In the genomic region with DNA sequence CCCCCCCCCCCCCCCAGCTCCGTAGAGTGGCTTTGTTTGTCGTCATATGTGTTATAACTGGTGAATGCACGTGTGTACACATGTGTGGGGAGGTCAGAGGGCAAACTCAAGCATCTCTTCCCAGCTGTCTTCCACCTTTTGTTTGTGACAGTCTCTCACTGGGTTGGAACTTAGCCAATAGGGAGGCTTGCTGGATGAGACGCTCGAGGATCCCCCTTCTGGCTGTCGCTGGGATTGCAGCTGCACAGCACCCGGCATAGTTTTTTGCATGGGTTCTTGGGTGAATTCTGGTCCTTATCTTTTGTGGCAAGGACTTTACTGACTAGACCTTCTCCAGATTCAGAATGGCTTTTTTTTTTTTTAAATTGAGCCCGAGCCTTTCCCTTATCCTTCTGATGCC, we compare ENCODE assay signal across 8 mouse cellular contexts.
DNase-seq lines count a peak whose midpoint lies in the region; ATAC-seq and TF ChIP-seq lines count a peak whose summit lies in the region.

No protein-coding gene starts in this region.

- 0 out of 2 replicates have a peak, but pooled peaks cover 2% of the 10 kb centered on the region for H3K4me1 ChIP-seq in heart, embryonic 15.5 days (replicated peaks)
- no peaks in the 10 kb centered on the region for H3K4me1 ChIP-seq in midbrain, postnatal 0 days (ENCODE audit: insufficient read depth, low read length)

- intact Hi-C loops in left cerebral cortex, postnatal 4 days (cut with DNase I): no loop called here

- peak; percentile 69 for TF ChIP-seq CTCF in midbrain, postnatal 0 days (IDR thresholded peaks at IDR 0.05)

- no peak overlapping the region for H3K27ac ChIP-seq in heart, embryonic 15.5 days
- no peak overlapping the region for H3K27ac ChIP-seq in midbrain, postnatal 0 days (ENCODE audit: low read depth, low read length)

- H3K9ac ChIP-seq in heart, embryonic 15.5 days: no peak overlapping the region
- H3K9ac ChIP-seq in midbrain, postnatal 0 days (replicated peaks; ENCODE audit: low read length, poor library complexity, severe bottlenecking): no peak overlapping the region

- H3K4me2 ChIP-seq in heart, embryonic 15.5 days: peak overlapping the region; percentile 51
- no peak overlapping the region for H3K4me2 ChIP-seq in midbrain, postnatal 0 days (ENCODE audit: low read depth, low read length, poor library complexity, severe bottlenecking)

- H3K9me3 ChIP-seq in heart, embryonic 15.5 days (replicated peaks): no peaks in the 10 kb centered on the region
- H3K9me3 ChIP-seq in midbrain, postnatal 0 days (ENCODE audit: low read length): no peaks in the 10 kb centered on the region

- ATAC-seq in heart, embryonic 15.5 days (replicated peaks; ENCODE audit: insufficient number of reproducible peaks, insufficient read depth, low FRiP score, low read depth): no peak
- ATAC-seq in midbrain, postnatal 0 days (ENCODE audit: low FRiP score): no peak

- H3K36me3 ChIP-seq in heart, embryonic 15.5 days: no peaks in the 10 kb centered on the region
- no peaks in the 10 kb centered on the region for H3K36me3 ChIP-seq in midbrain, postnatal 0 days (ENCODE audit: insufficient read depth, low read length)

- peaks cover 12% of the 10 kb centered on the region for H3K27me3 ChIP-seq in heart, embryonic 15.5 days
- H3K27me3 ChIP-seq in midbrain, postnatal 0 days (ENCODE audit: insufficient read depth, low read length): no peaks in the 10 kb centered on the region

- peak; percentile 54 for DNase-seq in layer of hippocampus, adult 11-12 months (ENCODE audit: low spot score)
- DNase-seq in layer of hippocampus, adult 9-10 months (ENCODE audit: low spot score): no peak
- peak; percentile 21 for DNase-seq in adipocyte (ENCODE audit: low spot score)
- DNase-seq in cerebellum, postnatal 4 days (ENCODE audit: low spot score in 2 of 2): peak; percentile 49 to 83
- DNase-seq in left cerebral cortex, postnatal 4 days: peak; percentile 82
- peak; percentile 84 for DNase-seq in midbrain, postnatal 0 days (ENCODE audit: low spot score)
- peak; percentile 13 to 31 for DNase-seq in urinary bladder, postnatal 36 days (ENCODE audit: low spot score in 2 of 2)

- 11% methylated on average over 8 of the region's 8 CpGs for WGBS in heart, embryonic 15.5 days
- WGBS in midbrain, postnatal 0 days: 24% methylated on average over 7 of the region's 8 CpGs

- peak overlapping the region; percentile 23 for H3K4me3 ChIP-seq in heart, embryonic 15.5 days
- H3K4me3 ChIP-seq in midbrain, postnatal 0 days (ENCODE audit: low read depth, low read length): no peak overlapping the region
